Mouse (Mus musculus) hindbrain, embryonic 10.5 days (tissue): Measurements from ENCODE around the gene Ing1. TPM values are rescaled to one million over a fixed set of nuclear protein-coding genes. Genes with fewer than 3 reads are reported as not detected.

Experiments used
- DNase-seq: peaks from one replicate; pipeline ENCODE4 v3.0.0-alpha.2; 2017; ENCODE audit warnings: low spot score
- H3K27ac ChIP-seq: fragments of 300-500 bp; sonication (generic); 2 replicates; pipeline ENCODE4 v1.5.1; 2016; ENCODE audit warnings: mild to moderate bottlenecking, moderate library complexity
- H3K27me3 ChIP-seq: fragments of 300-500 bp; sonication (generic); 2 replicates; pipeline ENCODE4 v1.6.1; 2016; ENCODE audit warnings: mild to moderate bottlenecking; ENCODE audit not compliant: poor library complexity, insufficient read depth, severe bottlenecking
- H3K36me3 ChIP-seq: fragments of 300-500 bp; sonication (generic); 2 replicates; pipeline ENCODE4 v1.6.1; 2016; ENCODE audit warnings: mild to moderate bottlenecking, moderate library complexity
- H3K4me1 ChIP-seq: fragments of 300-500 bp; sonication (generic); replicated peaks from 2 replicates; pipeline ENCODE4 v1.6.1; 2016; ENCODE audit warnings: mild to moderate bottlenecking
- H3K4me3 ChIP-seq: fragments of 300-500 bp; sonication (generic); 2 replicates; pipeline ENCODE4 v1.5.1; 2016; ENCODE audit warnings: mild to moderate bottlenecking, moderate library complexity
- H3K9me3 ChIP-seq: fragments of 300-500 bp; sonication (generic); 2 replicates; pipeline ENCODE4 v1.6.1; 2016; ENCODE audit warnings: mild to moderate bottlenecking, moderate library complexity
- WGBS: fragments of 180-500 bp; shearing (Covaris S2); methylation state at CpG from one replicate; pipeline ENCODE4 v1.1.7; 2016; 5-methylcytosine and 5-hydroxymethylcytosine counted together
- polyA plus RNA-seq: library from polyadenylated mRNA; unstranded; fragments of >200 nt; fragmentation: Nextera tagmentation; extraction: Ambion mirVana; gene quantifications from 2 replicates; pipeline ENCODE4 v1.2.1, GENCODE M21; 2016

Ing1 gene
- polyA plus RNA-seq: 31.0 and 31.3 TPM in 2 replicates

DNA sequence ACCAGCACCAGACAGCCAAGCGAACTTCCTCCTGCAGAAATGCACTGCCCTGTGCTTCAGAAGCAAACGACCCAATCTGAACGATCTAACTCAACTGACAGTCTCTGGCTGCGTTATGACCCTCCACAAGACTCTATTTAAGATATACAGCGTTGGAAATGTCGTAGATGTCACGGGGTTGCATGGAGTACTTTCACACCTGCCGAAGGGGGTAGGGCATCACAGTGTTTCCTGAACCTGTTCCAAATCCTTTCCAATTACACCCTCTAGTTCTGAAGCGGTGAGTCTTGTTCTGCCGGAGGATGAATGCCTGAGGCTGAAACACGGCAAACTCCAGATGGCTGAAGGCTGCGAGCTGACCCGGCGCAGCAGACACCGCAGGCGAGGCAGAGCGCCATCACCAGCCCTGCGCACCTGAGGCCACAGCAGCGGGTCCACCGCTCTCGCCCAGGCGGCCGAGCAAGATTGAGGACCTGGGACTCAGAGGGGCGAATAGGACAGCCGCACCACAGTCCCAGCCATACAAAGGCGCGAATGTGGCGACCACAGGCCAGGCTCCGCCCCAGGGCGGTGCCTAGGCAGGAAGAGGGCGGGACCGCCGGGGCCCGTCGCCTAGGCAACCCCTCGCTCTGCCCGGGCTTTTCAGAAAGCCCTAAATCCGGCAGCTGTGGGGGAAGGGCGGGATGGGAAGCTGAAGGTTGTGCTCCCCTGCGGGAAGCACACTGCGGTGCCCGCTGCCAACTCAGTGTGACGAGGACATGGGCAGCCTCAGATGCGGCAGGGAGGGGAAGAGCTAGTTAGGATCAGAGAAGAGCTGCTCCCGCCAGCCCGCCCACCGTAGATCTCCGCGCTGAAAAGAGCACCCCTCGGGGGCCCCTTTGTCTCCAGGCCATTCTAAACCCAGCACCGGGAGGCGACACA is at the start of gene Ing1:
Gene Ing1 (plus strand): TSS at position 773 of the 921 bp plus-strand sequence.
- H3K36me3 ChIP-seq: no peaks in the 10 kb centered on the region
- DNase-seq: peak; percentile 97
- H3K4me3 ChIP-seq: peak within 1 kb of the TSS; percentile 99
- H3K9me3 ChIP-seq: no peaks in the 10 kb centered on the region
- peak within 1 kb of the TSS; percentile 99 for H3K27ac ChIP-seq
- peaks cover 38% of the 10 kb centered on the region for H3K4me1 ChIP-seq
- WGBS: under 1% methylated on average over 52 of the region's 52 CpGs
- no peaks in the 10 kb centered on the region for H3K27me3 ChIP-seq

DNA sequence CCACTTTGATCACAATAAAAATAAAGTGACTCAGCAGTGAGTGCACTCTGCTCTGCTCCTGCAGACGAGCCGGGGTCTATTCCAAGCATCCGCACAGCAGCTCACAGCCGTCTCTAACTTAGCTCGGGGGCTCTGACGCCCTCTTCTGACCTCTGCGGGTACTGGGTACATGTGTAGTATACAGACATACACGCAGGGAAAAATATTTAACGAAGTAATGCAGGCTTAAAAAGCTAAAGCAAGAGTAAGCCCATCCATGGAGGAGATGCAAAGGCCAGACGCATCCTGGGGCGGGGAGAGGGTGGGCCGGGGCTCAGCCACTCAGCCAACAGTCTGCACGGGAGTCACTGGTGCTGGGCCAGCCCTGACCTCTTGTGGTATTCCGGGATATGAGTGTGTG is 49.3 kb upstream of the Ing1 start:
- no peak for DNase-seq
- 84% methylated on average over 14 of the region's 14 CpGs for WGBS
- H3K9me3 ChIP-seq: no peaks in the 10 kb centered on the region
- no peak overlapping the region for H3K4me3 ChIP-seq
- no peaks in the 10 kb centered on the region for H3K4me1 ChIP-seq
- H3K27me3 ChIP-seq: no peaks in the 10 kb centered on the region
- no peak overlapping the region for H3K27ac ChIP-seq
- peaks cover 96% of the 10 kb centered on the region for H3K36me3 ChIP-seq

DNA sequence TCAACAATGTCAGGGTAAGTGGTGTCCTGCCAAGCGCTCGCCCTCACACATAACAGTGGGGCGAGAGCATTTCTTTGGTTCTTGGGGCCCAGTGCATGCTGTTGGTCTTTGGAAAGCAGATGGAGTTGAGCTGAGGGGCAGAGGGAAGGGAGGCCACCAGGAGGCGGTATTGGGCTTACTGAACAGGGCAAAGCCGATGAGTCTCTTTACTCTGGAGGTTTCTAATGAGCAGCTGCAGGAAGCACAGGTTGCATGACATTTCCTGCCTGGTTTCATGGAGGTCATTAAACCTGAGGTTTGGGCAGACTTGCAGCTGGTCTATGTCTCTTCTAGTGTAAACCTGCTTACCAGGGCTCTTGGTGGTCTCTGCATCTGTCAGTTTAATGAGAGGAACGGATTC is 48.6 kb upstream of the Ing1 start:
- H3K27me3 ChIP-seq: no peaks in the 10 kb centered on the region
- H3K4me3 ChIP-seq: no peak overlapping the region
- peak; percentile 46 for DNase-seq
- H3K4me1 ChIP-seq: no peaks in the 10 kb centered on the region
- no peak overlapping the region for H3K27ac ChIP-seq
- no peaks in the 10 kb centered on the region for H3K9me3 ChIP-seq
- WGBS: 77% methylated on average over 6 of the region's 6 CpGs
- peaks cover 99% of the 10 kb centered on the region for H3K36me3 ChIP-seq

DNA sequence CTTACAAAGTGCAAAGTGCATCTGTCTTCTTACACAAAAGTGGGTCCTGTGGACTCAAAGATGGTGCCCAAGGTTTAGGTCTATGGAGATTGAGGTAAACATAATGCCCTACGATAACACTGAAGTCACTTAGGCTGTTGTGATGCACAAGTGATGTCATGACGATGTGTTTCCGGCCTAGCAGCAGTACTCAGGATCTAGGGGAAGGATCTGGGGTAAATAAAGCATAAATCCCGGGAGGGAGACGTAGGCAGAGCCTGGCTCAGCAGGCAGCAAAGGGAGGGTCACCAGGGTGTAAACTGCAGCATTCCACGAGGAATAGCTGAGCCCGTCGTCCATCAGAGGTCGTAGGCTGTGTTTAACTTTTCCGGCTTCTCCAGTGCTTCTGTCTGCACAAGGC is 46.5 kb upstream of the Ing1 start:
- WGBS: 85% methylated on average over 10 of the region's 10 CpGs
- Histone ChIP-seq H3K27me3 (no peaks in the 10 kb centered on the region), H3K4me3 (no peak overlapping the region), H3K4me1 (no peaks in the 10 kb centered on the region), H3K27ac (no peak overlapping the region), H3K9me3 (no peaks in the 10 kb centered on the region), H3K36me3 (peaks cover 99% of the 10 kb centered on the region)
- DNase-seq: no peak

DNA sequence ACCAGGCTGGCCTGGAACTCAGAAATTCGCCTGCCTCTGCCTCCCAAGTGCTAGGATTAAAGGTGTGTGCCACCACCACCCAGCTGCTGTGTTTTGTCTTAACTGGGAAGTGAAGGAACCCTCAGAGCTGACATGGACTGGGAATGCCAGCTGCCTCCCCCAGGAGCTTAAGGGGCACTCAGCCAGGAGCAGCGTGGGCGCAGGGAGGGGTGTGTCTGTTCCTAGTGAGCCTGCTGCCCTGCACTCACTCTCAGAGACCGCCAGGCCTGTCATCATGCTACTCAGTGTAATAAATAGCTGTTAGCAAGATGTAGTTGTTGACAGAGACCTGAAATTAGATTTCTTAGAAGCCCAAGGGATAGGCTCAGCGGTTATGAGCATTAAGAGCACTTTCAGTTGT is 44.4 kb upstream of the Ing1 start:
- Histone ChIP-seq H3K4me1 (no peaks in the 10 kb centered on the region), H3K9me3 (no peaks in the 10 kb centered on the region), H3K27me3 (no peaks in the 10 kb centered on the region), H3K27ac (no peak overlapping the region), H3K36me3 (peaks cover 99% of the 10 kb centered on the region), H3K4me3 (no peak overlapping the region)
- WGBS: 86% methylated on average over 5 of the region's 5 CpGs
- DNase-seq: no peak

DNA sequence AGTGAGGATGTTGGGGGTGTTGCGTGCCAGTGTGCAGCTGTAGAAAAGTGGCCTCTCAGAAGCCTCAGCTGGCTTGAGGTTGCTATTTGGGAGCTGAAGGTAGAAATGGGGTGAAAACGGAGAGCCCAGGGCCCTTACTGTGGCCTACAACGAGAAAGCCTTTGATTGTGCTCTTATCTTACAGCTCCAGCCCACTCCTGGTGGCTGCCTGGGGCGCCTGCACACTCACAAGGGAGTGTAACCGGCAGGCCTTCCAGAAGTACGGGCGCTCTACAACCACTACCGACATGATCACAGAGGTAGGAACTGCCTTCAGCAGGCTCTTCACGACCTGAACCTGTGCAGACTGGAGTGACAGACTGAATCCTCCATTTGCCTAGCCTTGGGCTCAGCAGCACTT is 42.7 kb upstream of the Ing1 start:
- H3K27ac ChIP-seq: no peak overlapping the region
- 89% methylated on average over 9 of the region's 9 CpGs for WGBS
- H3K4me1 ChIP-seq: no peaks in the 10 kb centered on the region
- no peaks in the 10 kb centered on the region for H3K27me3 ChIP-seq
- peaks cover 99% of the 10 kb centered on the region for H3K36me3 ChIP-seq
- no peaks in the 10 kb centered on the region for H3K9me3 ChIP-seq
- H3K4me3 ChIP-seq: no peak overlapping the region
- DNase-seq: no peak

DNA sequence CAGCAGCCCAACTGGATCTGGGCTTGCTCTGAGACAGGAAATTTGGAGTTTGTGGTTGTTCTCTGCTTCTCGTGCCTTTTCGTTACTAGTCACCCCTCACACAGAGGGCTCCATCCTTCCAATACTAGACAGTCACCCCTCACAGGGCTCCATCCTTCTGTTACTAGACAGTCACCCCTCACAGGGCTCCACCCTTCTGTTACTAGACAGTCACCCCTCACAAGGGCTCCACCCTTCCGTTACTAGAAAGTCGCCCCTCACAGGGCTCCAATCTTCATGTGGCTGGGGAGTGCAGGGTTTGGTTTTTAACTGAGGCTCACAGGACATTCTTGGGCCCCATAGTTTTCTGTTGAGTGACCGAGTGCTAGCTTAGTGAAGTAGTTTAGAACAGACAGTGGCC is 42.1 kb upstream of the Ing1 start:
- DNase-seq: no peak
- Histone ChIP-seq H3K9me3 (no peaks in the 10 kb centered on the region), H3K27me3 (no peaks in the 10 kb centered on the region), H3K27ac (no peak overlapping the region), H3K4me3 (no peak overlapping the region), H3K36me3 (peaks cover 100% of the 10 kb centered on the region), H3K4me1 (no peaks in the 10 kb centered on the region)
- 90% methylated on average over 5 of the region's 5 CpGs for WGBS

DNA sequence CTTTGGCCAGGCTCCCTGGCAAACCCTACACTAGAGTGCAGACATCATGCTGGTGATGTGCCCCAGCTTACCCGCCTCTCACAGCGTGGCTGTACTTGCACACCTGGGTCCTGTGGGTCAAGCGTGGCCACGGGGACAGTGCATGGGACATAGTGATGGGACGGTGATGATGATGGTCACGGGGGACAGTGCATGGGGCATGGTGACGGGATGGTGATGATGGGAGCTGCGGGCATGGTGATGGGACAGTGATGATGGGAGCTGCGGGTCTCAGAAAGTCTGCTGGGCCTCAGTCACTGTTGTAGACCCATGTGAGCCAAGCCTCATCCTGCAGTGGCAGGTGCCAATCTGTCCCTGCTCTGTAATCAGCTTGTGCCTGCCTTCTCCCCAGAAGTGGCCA is 39.1 kb upstream of the Ing1 start:
- DNase-seq: no peak
- 97% methylated on average over 9 of the region's 9 CpGs for WGBS
- Histone ChIP-seq H3K4me3 (no peak overlapping the region), H3K27me3 (no peaks in the 10 kb centered on the region), H3K9me3 (no peaks in the 10 kb centered on the region), H3K4me1 (no peaks in the 10 kb centered on the region), H3K27ac (no peak overlapping the region), H3K36me3 (peaks cover 90% of the 10 kb centered on the region)

DNA sequence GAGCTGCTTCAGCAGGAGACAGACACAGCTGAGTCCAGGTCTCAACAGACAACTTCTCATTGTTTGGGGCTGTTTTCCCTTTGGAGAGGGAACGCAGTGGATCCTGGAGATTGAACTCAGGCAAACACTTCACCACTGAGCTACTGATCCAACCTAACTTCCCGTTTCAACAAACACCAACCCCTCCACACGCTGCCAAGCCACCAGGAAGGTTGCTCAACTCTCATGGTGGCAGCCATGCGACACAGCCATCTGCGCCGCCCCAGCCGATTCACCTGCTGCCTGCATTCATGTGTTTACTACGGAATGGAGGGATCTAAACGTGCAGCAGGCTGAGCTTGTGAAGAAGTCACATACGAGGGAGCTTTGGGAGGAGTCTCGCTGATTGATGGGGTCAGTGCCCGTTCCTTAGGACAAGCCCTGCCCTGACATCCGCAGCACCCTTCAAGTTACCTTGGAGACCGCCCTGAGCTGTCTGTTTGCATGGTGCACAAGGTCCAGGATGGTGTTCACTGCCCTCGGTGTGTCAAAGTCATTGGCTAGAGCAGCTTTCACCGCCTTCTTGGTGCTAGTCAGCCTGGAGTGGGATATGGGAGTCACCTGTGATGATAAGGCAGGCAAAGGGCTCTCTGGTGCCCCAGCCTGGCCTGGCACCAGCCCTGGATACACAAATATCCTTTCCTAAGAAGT is 37.9 kb upstream of the Ing1 start:
- no peak overlapping the region for H3K27ac ChIP-seq
- H3K27me3 ChIP-seq: no peaks in the 10 kb centered on the region
- H3K9me3 ChIP-seq: no peaks in the 10 kb centered on the region
- no peaks in the 10 kb centered on the region for H3K4me1 ChIP-seq
- 90% methylated on average over 16 of the region's 16 CpGs for WGBS
- DNase-seq: no peak
- no peak overlapping the region for H3K4me3 ChIP-seq
- peaks cover 81% of the 10 kb centered on the region for H3K36me3 ChIP-seq

DNA sequence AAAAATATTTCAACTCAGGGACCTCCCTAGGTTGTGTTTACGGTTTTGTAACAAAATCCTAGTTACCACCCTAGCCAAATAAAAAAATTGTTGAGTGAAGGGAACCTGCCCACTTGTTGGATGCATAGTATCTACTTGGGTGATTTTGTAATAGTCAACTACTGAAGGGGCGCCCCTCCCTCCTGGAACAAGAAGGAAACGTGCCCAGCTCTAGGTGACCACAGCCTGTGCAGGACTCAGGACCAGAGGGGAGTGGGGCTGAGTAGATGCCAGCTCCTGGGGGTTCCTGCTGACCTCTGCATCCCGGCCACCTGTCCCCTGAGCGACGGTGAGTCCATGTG is 37.3 kb upstream of the Ing1 start:
- DNase-seq: no peak
- 89% methylated on average over 6 of the region's 6 CpGs for WGBS
- H3K36me3 ChIP-seq: peaks cover 76% of the 10 kb centered on the region

DNA sequence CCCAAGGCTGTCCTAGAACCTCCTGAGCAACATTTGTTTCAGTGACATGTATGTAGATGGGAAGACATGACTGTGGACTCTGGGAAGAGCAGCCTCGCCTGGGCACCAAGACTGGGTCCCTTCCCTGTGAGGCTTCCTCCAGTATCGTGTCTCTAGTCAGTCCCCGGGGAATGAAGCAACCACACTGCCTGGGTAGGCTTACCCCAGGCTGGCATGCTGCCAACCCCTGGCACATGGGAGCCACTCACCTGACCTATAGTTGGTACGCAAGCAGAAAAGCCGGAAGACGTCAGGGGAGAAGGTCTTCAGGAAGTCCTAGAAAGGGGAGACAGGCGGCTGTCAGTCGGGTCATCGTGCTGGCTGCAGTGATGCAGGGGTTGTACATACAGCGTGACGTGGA is 36.7 kb upstream of the Ing1 start:
- Histone ChIP-seq H3K27me3 (no peaks in the 10 kb centered on the region), H3K4me3 (no peak overlapping the region), H3K9me3 (no peaks in the 10 kb centered on the region), H3K4me1 (no peaks in the 10 kb centered on the region), H3K36me3 (peaks cover 69% of the 10 kb centered on the region), H3K27ac (no peak overlapping the region)
- 92% methylated on average over 11 of the region's 11 CpGs for WGBS
- no peak for DNase-seq

More for the DNA sequence above, 37.3 kb upstream of the Ing1 start:
- no peaks in the 10 kb centered on the region for H3K9me3 ChIP-seq
- no peak overlapping the region for H3K4me3 ChIP-seq
- H3K27me3 ChIP-seq: no peaks in the 10 kb centered on the region
- H3K27ac ChIP-seq: no peak overlapping the region
- H3K4me1 ChIP-seq: no peaks in the 10 kb centered on the region

DNA sequence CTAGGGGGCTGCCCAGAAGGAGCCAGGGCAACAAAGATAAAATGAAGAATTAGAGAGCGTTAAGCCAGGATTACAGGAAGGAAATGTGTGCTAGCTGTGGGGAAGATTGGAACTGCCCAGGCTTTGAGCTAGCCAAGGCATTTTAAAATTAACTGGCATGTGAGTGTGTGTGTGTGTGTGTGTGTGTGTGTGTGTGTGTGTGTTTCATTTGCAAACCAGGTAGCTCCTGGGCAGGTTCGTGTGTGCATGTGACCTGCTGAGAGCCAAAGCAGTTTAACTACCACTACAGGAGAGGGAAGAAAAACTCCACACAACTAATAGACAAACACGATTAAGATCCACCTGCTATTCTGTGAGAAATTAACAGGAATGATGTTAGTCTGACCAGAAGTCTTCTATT is 32.0 kb upstream of the Ing1 start:
- Histone ChIP-seq H3K36me3 (peaks cover 23% of the 10 kb centered on the region), H3K27ac (no peak overlapping the region), H3K4me1 (no peaks in the 10 kb centered on the region), H3K27me3 (no peaks in the 10 kb centered on the region), H3K9me3 (no peaks in the 10 kb centered on the region), H3K4me3 (no peak overlapping the region)
- 88% methylated on average over 3 of the region's 3 CpGs for WGBS
- no peak for DNase-seq

DNA sequence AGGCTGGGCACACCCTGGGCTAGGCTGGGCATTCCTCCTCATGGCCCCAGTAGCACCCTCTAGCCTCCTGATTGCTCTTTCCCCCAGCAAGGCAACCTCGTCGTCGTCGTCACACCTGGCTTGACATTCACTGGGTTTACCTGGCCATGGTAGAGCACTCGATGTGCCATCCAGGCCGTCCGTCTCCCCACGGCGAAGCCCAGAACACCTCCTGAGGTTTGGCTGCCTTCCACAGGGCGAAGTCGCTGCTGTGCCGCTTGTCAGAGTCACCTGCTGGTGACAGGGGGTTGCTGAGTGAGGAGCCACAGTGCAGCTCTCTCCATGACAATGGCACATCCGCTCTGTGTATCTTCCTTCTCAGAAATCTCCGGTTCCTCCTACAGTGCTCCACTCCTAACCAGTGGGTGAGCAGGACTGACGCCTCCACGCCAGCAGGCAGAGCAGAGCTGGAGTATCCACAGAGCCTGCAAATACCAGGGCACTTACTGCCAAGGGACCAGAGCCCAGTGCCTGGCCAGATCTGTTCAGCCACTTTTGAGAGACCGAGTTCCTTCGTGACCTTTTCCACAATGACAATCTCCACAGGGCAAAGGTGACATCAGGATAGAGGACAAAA is 25.1 kb upstream of the Ing1 start:
- H3K9me3 ChIP-seq: 0 out of 2 replicates have a peak, but pooled peaks cover 3% of the 10 kb centered on the region
- H3K4me1 ChIP-seq: peaks cover 12% of the 10 kb centered on the region; the same call in 1 of the 2 replicates
- no peak for DNase-seq
- WGBS: 70% methylated on average over 18 of the region's 18 CpGs
- no peaks in the 10 kb centered on the region for H3K27me3 ChIP-seq
- no peak overlapping the region for H3K27ac ChIP-seq
- no peak overlapping the region for H3K4me3 ChIP-seq
- H3K36me3 ChIP-seq: peaks cover 52% of the 10 kb centered on the region
